9 mouse cellular contexts compared by ENCODE assay signal in genomic region chr4:21695638-21696254, GRCm38 (mm10). TPM values are rescaled to one million over a fixed set of nuclear protein-coding genes. Genes with fewer than 3 reads are reported as not detected.
DNase-seq lines count a peak whose midpoint lies in the region; ATAC-seq and TF ChIP-seq lines count a peak whose summit lies in the region.
"Had no signal": no experiment of that assay in that cellular context is flagged by ENCODE, and none has a peak within 500 bp of the region (broad histone marks: within the 10 kb centered on the region; RNA-seq: fewer than 3 reads in every experiment).

No protein-coding gene starts in this region.

- peak; percentile 33 for DNase-seq in layer of hippocampus, adult 11-12 months (ENCODE audit: low spot score)
- DNase-seq in layer of hippocampus, adult 9-10 months (ENCODE audit: low spot score), result no peak
- DNase-seq in R1 (ENCODE audit: low read depth, low spot score), result peak; percentile 81
- DNase-seq in liver, adult 2 months (ENCODE audit: extremely low read depth, low read depth, low spot score), result peak; percentile 15
- DNase-seq in neural tube, embryonic 11.5 days (ENCODE audit: low spot score), result peak; percentile 61
- DNase-seq in gastrocnemius, postnatal 14 days, result no peak
- DNase-seq: liver, embryonic 13.5 days had no signal

- no peak overlapping the region for H3K27ac ChIP-seq in hindbrain, embryonic 15.5 days (replicated peaks)
- no peak overlapping the region for H3K27ac ChIP-seq in liver, adult 2 months (replicated peaks; ENCODE audit: insufficient read depth, low read depth, low read length)
- H3K27ac ChIP-seq in neural tube, embryonic 11.5 days (ENCODE audit: low read depth, low read length), result no peak overlapping the region
- H3K27ac ChIP-seq: liver, embryonic 13.5 days had no signal

- H3K9me3 ChIP-seq in hindbrain, embryonic 15.5 days, result no peaks in the 10 kb centered on the region
- no peaks in the 10 kb centered on the region for H3K9me3 ChIP-seq in neural tube, embryonic 11.5 days (ENCODE audit: control insufficient read depth, low read length)
- H3K9me3 ChIP-seq: liver, embryonic 13.5 days had no signal

- intact Hi-C loops in gastrocnemius, postnatal 14 days (cut with DNase I; ENCODE audit: low total_unique reads), result no loop called here

- TF ChIP-seq CTCF in liver, adult 2 months (IDR thresholded peaks at IDR 0.05; ENCODE audit: low read depth, low read length), result peak; percentile 80

- no peak overlapping the region for H3K4me2 ChIP-seq in hindbrain, embryonic 15.5 days
- no peak overlapping the region for H3K4me2 ChIP-seq in neural tube, embryonic 11.5 days (ENCODE audit: low read depth)
- H3K4me2 ChIP-seq: liver, embryonic 13.5 days had no signal

- 41% methylated on average over 7 of the region's 7 CpGs for WGBS in hindbrain, embryonic 15.5 days
- WGBS in liver, adult 2 months, result 26% methylated on average over 7 of the region's 7 CpGs
- WGBS in neural tube, embryonic 11.5 days, result 34% methylated on average over 7 of the region's 7 CpGs

- H3K9ac ChIP-seq in hindbrain, embryonic 15.5 days, result no peak overlapping the region
- H3K9ac ChIP-seq in liver, adult 2 months (ENCODE audit: low read depth, low read length), result no peak overlapping the region
- no peak overlapping the region for H3K9ac ChIP-seq in neural tube, embryonic 11.5 days (ENCODE audit: low read length)
- H3K9ac ChIP-seq: liver, embryonic 13.5 days had no signal

- peaks cover 27% of the 10 kb centered on the region for H3K27me3 ChIP-seq in hindbrain, embryonic 15.5 days
- no peaks in the 10 kb centered on the region for H3K27me3 ChIP-seq in liver, adult 2 months (ENCODE audit: control insufficient read depth, insufficient read depth, low read length)
- peaks cover 21% of the 10 kb centered on the region for H3K27me3 ChIP-seq in neural tube, embryonic 11.5 days (ENCODE audit: control insufficient read depth, insufficient read depth, low read length)

- ATAC-seq in common myeloid progenitor, adult 5-6 weeks (replicated peaks; ENCODE audit: low read depth, poor library complexity, severe bottlenecking), result peak; percentile 99
- ATAC-seq in hindbrain, embryonic 15.5 days (ENCODE audit: low FRiP score, low read depth), result peak; percentile 56; the same call in 1 of the 2 replicates
- ATAC-seq in neural tube, embryonic 11.5 days (ENCODE audit: insufficient read depth, low FRiP score, low TSS enrichment), result peak; percentile 67

- TF ChIP-seq POLR2A in liver, adult 2 months (IDR thresholded peaks at IDR 0.05; ENCODE audit: extremely low read depth, insufficient read depth, low read length), result no peak

- H3K4me1 ChIP-seq in hindbrain, embryonic 15.5 days (replicated peaks), result no peaks in the 10 kb centered on the region
- H3K4me1 ChIP-seq in liver, adult 2 months (ENCODE audit: control insufficient read depth, insufficient read depth, low read length), result no peaks in the 10 kb centered on the region
- H3K4me1 ChIP-seq in neural tube, embryonic 11.5 days (ENCODE audit: control insufficient read depth, insufficient read depth, low read length), result no peaks in the 10 kb centered on the region
- H3K4me1 ChIP-seq: liver, embryonic 13.5 days had no signal

- no peaks in the 10 kb centered on the region for H3K79me2 ChIP-seq in liver, adult 2 months (ENCODE audit: control insufficient read depth, insufficient read depth, low read length)

- H3K36me3 ChIP-seq in hindbrain, embryonic 15.5 days, result no peaks in the 10 kb centered on the region
- no peaks in the 10 kb centered on the region for H3K36me3 ChIP-seq in liver, adult 2 months (ENCODE audit: control insufficient read depth, insufficient read depth, low read length)
- H3K36me3 ChIP-seq in neural tube, embryonic 11.5 days (ENCODE audit: control insufficient read depth, insufficient read depth, low read length), result no peaks in the 10 kb centered on the region
- H3K36me3 ChIP-seq: liver, embryonic 13.5 days had no signal

- H3K4me3 ChIP-seq in hindbrain, embryonic 15.5 days, result no peak overlapping the region
- no peak overlapping the region for H3K4me3 ChIP-seq in liver, adult 2 months (ENCODE audit: insufficient read depth, low read depth, low read length)
- no peak overlapping the region for H3K4me3 ChIP-seq in neural tube, embryonic 11.5 days (ENCODE audit: low read depth, low read length)
- H3K4me3 ChIP-seq: liver, embryonic 13.5 days had no signal

RNA-seq across cellular contexts. Expression of gene Prdm13, which starts 10.0 kb away (rescaled TPM):
- not detected in 2 replicates for total RNA-seq in common myeloid progenitor, adult 5-6 weeks (2017)
- 0.45 and 1.0 TPM in 2 replicates for polyA plus RNA-seq in hindbrain, embryonic 15.5 days (2015; fragmentation: Nextera tagmentation; extraction: Ambion mirVana)
- total RNA-seq in liver, adult 2 months (2014; rRNA removed), result not detected in 2 replicates
- polyA plus RNA-seq in liver, adult 2 months (2012; rRNA removed), result not detected in 2 replicates
- 6.8 and 8.8 TPM in 2 replicates for polyA plus RNA-seq in neural tube, embryonic 11.5 days (2014; fragmentation: Nextera tagmentation; extraction: Ambion mirVana)
- not detected for total RNA-seq in gastrocnemius, postnatal 14 days (2021)
- polyA plus RNA-seq: liver, embryonic 13.5 days had no signal

RNA-seq across cellular contexts. Expression of gene Ccnc, which starts 31.8 kb away (rescaled TPM):
- total RNA-seq in common myeloid progenitor, adult 5-6 weeks (2017), result 28.0 and 32.1 TPM in 2 replicates
- 63.4 and 67.2 TPM in 2 replicates for polyA plus RNA-seq in hindbrain, embryonic 15.5 days (2015; fragmentation: Nextera tagmentation; extraction: Ambion mirVana)
- total RNA-seq in liver, adult 2 months (2014; rRNA removed), result 15.9 and 19.0 TPM in 2 replicates
- polyA plus RNA-seq in liver, adult 2 months (2012; rRNA removed), result 4.4 and 6.0 TPM in 2 replicates
- polyA plus RNA-seq in neural tube, embryonic 11.5 days (2014; fragmentation: Nextera tagmentation; extraction: Ambion mirVana), result 68.5 and 79.5 TPM in 2 replicates
- 10 to 100 TPM in 1 of 2 experiments, 1 to 10 TPM in 1; 8.8 to 12.2 TPM for total RNA-seq in gastrocnemius, postnatal 14 days (2021)

Comparison
In these comparisons a context has a peak if more than half of its experiments do, and no peak if none do; other contexts are left out.
1. DNase-seq: peak in layer of hippocampus, adult 11-12 months (single experiment), R1 (single experiment), liver, adult 2 months (single experiment) and neural tube, embryonic 11.5 days (single experiment); none in layer of hippocampus, adult 9-10 months (single experiment) and gastrocnemius, postnatal 14 days (single experiment).
2. Peak in every context shown above with its lines, with median percentiles within 50 percentile points of each other: ATAC-seq.